Mouse (Mus musculus) lung, postnatal 14 days (tissue): ENCODE results near the gene Otos.

Experiments used
- DNase-seq: peaks from one replicate; pipeline ENCODE4 v3.0.0; 2021

Gene Otos

DNA sequence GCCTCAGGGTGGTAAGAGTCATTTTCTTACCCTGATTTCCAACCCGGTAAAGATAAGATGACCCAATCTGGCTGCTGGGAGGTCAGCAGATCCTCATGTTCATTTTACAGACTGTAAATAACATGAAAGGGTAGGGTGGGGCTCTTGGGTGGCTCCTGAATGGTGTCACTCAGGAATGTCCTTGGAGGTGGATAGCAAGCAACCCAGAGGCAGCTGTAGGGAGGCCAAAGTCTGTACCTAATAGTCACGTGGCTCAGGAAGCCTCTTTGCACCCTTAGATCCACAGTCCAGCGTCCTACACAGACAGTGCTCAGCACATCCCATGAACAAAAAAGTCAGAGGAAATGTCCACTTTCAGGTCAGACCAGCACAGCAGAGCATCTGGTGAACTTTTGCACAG lies 52.6 kb downstream of the Otos start:
- DNase-seq, result no peak
